Mouse (Mus musculus): ENCODE results near the gene Ap4s1. TPM values are rescaled to one million over a fixed set of nuclear protein-coding genes. Genes with fewer than 3 reads are reported as not detected.

The Ap4s1 gene
- total RNA-seq, 2 experiments from 2014 or later, result 59.1 to 60.9 TPM

DNA sequence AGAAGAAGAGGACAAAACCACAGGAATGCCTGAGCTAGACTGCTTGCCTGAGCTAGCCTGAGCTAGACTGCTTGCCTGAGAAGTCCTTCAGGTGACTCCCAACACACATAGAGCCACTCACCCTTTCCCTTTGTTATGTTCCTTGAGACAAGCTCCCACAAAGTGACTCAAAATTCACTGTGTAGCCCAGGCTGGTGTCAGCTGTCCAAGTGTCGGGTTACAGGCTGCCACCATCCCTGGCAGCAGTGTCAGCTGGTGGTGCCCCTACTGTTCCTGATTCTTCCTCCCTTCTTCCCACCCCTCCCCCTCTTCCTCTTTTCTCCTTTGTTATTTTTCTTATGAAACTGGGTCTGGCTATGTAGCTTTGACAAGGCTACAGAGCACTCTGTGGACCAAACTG is 13.0 kb downstream of the Ap4s1 start:
- no peak for DNase-seq

DNA sequence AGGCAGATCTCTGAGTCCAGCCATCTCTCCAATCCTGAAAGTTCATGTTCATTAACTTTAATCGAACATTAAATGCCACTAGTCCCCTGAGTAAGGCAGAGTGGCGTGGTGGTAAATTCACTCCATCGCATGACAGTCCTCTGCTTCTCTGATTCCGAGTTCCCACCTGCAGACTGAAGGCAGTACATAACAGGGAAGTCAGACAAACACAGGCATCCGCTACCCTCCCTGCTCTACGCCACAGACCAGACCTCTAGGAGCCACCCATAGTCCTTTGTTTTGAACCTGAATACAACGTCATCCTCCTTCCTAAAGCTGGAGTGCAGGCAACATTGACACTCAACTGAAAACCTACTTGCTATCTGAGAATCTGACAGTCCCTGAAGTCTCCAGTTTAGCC is 13.7 kb downstream of the Ap4s1 start:
- DNase-seq, result no peak

- DNase-seq, result peak in 1 of 2 experiments; percentile 22
Observed at GRCm38 (mm10) chr12:51705778-51706177, 14.9 kb downstream of the Ap4s1 start.

DNA sequence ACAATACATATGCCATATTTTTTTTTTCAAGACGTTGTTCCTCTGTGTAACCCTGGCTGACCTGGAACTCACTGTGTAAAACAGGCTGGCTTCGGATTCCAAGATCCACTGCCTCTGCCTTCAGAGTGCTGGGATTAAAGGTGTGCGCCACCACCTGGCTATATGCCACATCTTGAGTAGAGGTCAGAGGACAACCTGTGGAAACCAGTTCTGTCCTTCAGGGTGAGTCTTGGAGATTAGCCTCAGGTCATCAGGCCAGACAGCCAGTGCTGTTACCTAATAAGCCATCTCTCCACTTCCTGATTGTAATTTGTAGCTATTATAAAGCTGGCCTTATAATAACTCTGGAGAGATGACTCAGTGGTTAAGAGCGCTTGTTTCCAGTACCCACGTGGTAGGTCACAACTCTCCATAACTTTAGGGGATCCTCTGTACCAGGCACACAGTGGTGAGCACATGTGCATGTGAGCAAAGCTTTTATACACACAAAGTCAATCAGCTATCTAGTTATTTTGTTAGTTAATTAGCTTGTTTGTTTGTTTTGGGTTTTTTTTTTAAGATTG is 15.9 kb downstream of the Ap4s1 start:
- no peak for DNase-seq

GRCm38 (mm10) chr12:51708941-51709686 is 18.3 kb downstream of the Ap4s1 start:
- DNase-seq, result peak; percentile 49 to 69

GRCm38 (mm10) chr12:51709741-51710140 is 18.9 kb downstream of the Ap4s1 start:
- no peak for DNase-seq

GRCm38 (mm10) chr12:51710154-51710553 is 19.3 kb downstream of the Ap4s1 start:
- DNase-seq, result no peak

DNA sequence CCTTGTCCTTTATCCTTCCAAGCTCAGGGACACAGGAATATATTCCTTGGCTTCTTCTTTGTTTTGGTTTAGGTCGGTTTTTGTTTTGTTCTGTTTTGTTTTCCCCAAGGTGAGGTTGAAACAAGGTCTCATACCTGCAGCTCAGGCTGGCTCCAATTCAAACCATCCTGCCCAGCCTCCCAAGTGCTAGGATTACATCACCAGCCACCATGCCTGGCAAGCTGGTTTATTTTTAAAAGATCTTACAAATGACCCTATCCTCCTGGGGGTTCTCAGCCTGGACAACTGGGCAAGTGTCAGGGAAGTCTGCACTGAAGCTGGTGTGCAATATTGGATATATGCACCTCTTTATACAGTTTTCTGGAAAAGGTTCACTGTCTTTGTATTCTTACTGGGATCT is 21.9 kb downstream of the Ap4s1 start:
- DNase-seq, result peak in 1 of 2 experiments; percentile 24

GRCm38 (mm10) chr12:51718617-51719016 is 27.8 kb downstream of the Ap4s1 start:
- DNase-seq, result no peak

GRCm38 (mm10) chr12:51721836-51722235 is 31.0 kb downstream of the Ap4s1 start:
- DNase-seq, result no peak

DNA sequence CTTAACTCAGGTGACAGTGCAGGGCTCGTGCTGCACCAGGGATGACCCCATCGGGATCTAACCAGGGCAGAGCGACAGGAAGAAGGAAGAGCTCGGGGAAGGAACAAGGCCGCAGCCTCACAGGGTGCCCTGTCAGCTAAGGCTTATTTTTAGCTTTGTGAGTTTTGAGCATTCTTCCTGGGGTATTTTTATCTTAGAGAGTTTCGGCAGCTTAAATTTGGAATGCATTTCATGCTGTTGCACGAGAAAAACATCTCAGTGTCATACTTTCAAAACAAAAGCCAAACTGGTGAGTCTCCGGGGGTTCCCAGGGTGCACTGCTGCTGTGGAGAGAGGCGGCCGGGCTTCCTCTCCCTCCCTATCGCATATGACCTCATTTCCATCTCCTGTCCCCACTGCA is 38.2 kb downstream of the Ap4s1 start:
- peak; percentile 79 to 86 for DNase-seq

DNA sequence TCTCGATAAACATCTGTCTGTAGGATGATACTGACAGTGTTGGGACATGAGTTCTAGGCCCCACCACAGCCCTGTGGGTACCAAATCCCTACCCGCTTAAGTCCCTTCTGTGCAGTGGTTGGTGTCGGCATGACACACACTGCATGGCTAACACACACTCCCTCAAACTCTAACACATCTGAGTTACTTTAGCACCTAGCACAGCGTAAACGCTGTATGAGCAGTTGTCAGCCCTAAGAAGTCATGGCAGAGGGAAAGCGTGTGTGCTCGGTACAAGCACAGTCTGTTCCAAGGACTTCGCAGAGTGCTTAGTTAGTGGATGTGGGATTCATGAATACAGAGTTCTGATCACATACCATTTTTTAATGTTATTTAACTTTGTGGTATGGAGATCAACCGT is 39.0 kb downstream of the Ap4s1 start:
- no peak for DNase-seq

DNA sequence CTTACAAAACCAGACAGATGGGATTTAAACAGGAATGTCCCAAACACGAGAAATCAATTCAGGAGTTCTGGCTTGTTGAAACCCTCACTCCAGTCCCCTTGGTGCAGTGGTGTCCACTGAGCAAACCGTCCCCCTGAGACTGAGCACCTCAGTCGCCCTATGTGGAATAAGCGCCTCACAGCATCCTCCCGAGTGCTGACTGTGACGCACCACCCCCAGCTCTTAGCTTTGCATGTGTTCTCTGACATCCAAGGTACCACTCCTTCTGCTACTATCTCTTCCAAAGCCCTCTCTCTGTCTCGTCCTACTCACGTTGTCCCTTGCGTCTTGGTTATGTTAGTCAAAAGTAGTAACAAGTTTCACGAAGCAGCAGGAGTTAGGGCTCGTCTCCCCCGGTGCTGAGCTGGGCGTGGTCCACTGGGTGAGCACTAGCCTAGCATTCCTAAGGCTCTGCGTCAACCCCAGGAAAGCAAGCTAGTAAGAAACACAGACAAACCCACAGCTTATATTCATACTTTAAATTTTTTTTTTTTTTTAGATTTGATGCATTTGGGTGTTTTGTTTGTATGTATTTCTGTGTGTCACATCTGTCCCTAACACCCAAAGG is 43.9 kb downstream of the Ap4s1 start:
- DNase-seq, result peak in 1 of 2 experiments; percentile 21

DNA sequence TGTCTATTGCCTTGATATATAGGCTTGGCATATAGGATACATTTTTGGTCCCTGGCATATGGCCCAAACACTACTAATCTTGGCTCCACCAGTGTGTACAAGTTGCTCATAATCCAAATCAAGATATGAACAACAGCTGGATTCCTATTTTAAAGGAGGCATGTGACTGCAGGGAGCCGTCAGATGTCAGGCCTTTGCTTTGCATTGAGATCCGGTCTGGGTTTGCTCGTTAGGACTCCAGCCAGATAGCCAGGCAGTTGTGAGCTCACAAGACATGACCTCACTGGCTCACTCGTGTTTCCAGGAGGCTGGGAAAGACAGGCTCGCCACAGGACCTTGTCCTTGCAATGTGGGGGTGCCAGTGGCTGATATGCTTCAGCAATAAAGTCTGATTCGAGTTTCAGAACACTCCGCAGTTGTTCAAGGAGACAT is 45.0 kb downstream of the Ap4s1 start:
- DNase-seq, result no peak

DNA sequence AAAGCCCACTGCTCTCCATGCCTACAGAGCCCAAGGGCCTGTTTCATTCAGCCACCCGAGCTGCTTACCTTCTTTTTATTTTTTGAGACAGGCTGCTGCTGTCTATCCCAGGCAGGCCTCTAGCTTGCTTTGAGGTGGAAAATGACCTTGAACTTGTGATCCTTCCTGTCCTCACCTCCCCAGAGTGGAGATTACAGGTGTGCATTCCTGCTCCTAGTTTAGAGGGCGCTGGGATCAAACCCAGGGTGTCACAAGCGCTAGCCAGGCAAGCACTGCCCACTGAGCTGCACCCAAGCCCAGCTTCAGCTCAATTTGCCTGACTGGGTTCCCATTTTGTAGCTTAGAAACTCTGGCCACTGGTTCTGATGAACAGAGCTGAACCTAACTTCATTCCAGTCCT is 45.5 kb downstream of the Ap4s1 start:
- DNase-seq, result no peak

GRCm38 (mm10) chr12:51736807-51737206 is 46.0 kb downstream of the Ap4s1 start:
- no peak for DNase-seq

- DNase-seq, result peak in 1 of 2 experiments; percentile 60
Observed at GRCm38 (mm10) chr12:51741690-51742089, 50.9 kb downstream of the Ap4s1 start.

DNA sequence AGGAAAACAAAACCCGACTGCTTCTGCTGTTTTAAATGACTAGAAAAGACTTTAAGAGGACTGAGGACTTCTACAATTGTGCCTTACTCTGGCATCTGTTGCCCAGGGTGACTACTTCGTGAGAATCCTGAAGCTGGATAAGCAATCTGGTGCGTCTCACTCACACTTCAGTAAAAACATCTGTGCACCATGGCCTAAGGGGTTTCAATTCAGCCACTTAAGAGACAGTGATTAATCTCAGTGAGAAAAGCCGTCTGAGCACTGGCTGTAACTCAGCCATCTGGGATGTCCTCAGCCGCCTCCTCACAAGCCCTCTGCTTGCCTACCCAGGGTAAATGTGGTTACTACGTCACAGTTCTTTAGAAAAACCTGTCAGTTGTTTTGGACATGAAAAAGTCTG is 54.1 kb downstream of the Ap4s1 start:
- no peak for DNase-seq

DNA sequence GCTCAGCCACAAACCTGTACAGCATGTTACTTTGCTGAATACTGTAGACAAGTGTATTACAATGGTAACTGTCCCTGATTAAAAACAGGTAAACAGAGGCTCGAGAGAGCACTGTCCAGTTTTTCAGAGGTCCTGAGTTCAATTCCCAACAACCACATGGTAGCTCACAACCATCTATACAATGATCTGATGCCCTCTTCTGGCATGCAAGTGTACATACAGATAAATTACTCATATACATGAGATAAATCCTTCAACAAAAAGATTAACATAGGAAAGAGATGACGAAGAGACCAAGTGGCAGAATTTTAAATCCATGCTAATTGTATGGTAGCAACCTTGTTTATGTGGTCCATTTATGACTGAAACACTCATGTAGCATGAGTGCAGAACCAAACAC is 56.5 kb downstream of the Ap4s1 start:
- DNase-seq, result no peak

GRCm38 (mm10) chr12:51755938-51756598 is 65.2 kb downstream of the Ap4s1 start:
- no peak for DNase-seq

DNA sequence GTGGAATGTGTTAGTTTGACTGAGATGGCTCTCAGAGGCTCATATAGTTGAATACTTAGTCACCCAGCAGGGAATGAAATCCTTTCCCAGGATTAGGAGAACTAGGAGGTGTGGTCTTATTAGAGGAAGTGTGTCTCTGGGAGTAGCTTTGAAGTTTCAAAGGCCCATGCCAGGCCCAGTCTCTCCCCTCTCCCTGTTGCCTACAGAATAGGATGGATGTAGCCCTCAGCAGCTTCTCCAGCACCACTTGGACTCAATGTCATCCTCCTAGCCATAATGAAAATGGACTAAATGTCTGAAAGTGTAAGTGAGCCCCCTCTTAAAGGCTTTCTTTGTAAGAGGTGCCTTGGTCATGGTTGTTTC is 65.7 kb downstream of the Ap4s1 start:
- no peak for DNase-seq

DNA sequence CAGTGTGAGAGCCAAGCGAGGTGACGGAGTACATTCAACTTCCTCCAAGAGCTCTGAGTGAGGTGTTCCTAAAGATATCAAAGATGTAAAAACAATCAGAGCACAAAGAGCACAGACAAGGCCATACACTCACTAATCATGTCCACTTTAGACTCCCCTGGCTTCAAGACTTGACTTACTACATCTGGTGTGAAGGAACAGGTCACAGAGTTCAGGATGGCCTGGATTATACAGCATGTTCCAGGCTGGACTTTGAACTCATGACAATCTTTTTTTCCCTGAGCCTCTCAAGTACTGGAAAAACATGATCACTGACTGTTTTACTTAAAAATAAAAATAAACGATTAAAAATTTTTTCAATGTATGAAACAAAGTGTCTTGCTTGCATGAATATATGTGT is 68.5 kb downstream of the Ap4s1 start:
- DNase-seq, result no peak

GRCm38 (mm10) chr12:51767454-51767853 is 76.6 kb downstream of the Ap4s1 start:
- DNase-seq, result no peak

Data from heart, adult 18-20 months (tissue).